Mouse (Mus musculus): ENCODE measurements around the gene Ifitm7.

Gene Ifitm7

DNA sequence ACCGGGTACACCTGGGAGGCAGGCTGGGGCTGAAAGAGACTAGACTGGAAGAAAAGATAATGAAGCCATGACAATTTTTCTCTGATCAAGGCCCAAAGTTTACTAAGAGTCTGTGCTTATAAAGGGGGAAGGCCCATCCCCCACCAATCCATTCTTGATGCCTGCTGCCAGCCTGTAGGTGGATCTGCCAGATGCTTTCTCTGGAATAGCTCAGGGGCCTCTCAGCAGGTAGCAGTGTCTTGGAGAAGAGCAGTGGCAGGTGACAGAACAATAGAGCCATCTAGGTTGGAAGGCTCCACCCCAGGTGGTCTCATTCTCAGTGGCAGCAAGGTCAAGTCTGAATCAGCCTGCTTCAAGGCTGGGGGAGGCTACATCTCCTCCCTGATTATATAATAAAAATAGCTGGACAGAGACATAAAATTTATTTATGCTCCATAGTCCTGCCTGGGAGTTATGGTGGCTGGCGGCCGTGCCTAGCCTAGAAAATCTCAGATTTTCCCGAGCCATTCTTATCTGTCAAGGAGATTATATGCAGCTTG lies 10.3 kb downstream of the Ifitm7 start:
- WGBS = 83% methylated on average over 4 of the region's 4 CpGs

DNA sequence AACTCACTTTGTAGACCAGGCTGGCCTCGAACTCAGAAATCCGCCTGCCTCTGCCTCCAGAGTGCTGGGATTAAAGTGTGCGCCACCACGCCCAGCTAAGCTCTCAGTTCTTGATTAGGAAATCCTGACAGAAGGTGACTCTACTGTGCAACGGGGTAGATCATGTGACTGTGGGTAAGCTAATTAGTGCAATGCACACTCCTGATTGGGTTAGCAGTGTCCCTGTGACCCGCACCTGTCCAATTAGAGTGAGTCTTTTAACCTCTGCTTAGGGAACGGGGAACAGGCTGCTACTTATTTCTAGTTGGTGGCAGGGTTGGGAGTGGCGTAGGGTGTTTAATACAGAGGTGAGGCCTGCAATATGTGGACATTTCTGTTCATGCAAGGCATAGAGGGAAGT lies 14.6 kb downstream of the Ifitm7 start:
- WGBS = 94% methylated on average over 8 of the region's 8 CpGs

DNA sequence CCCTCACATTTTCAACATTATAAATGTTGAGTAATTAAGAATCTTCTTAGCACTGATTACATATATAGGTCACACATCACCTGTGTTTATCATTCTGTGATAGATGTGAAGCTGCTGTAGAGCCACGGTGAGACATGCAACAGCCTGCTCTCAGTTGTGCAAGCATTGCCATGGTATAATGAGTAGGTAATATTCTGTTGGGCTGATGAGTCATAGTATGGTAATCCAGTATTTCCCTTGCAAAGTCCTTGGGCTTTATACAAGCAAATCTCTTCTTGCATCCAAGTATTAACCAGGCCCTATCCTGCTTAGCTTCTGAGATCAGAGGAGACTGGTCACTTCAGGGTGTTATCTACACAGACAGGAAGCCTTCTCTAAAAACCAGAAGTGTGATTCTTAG lies 17.6 kb downstream of the Ifitm7 start:
- WGBS = 52% methylated on average over 1 of the region's 1 CpGs

DNA sequence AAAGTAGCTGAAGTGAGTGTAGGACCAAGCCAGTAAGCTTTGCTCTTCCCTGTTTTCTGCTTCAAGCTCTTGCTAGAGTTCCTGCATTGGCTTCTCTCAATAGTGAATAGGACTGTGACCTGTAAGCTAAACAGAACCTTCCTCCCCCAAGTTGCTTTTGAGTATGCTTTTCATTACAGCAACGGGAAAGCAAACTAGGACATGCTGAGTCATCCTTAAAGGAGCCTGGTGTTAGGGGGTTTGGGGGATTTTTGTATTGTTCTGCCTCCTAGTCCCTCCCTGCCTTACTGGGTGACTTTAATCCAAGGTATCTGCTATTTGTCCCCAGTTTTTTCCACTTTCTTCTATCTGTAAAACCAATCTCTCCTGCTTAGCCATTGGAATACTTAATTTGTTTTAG lies 24.6 kb downstream of the Ifitm7 start:
- 7% methylated on average over 1 of the region's 1 CpGs for WGBS

DNA sequence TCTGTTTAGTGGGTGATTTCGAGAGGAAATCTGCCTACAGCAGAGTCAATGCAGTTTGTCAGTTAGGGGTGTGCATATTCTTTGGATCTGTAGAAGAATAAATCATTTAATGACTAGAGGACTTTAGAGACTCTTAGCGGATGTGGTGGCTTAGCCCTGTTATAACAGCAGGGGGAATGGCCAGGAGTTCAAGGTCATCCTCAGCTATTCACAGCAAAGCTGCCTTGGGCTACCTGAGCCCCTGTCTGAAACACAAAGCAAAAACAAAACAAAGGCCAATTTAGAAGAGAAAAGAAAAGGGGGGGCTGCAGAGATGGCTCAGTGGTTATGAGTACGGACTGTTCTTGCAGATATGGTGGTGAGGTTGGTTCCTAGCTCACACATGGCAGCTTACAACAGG lies 35.4 kb downstream of the Ifitm7 start:
- 65% methylated on average over 3 of the region's 3 CpGs for WGBS

DNA sequence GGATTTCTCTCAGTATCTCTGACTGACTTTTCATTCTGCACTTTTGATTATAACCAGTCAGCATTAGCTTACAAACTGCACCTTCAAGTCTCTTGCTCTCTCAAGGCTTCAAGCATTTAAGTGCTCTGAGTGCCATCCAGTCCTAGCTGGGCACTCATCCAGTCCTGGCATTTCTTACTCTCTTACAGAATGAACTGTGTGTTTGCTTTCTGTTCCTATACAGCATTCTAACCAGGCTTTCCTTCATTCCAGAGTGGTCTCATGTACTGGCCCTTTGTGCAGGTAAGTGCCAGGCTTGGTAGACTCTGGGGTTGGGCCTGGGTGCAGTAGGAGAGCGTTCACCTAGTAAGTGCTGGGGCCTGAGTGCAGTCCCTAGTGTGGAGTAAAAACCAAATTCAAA lies 40.4 kb downstream of the Ifitm7 start:
- WGBS = 88% methylated on average over 1 of the region's 1 CpGs

DNA sequence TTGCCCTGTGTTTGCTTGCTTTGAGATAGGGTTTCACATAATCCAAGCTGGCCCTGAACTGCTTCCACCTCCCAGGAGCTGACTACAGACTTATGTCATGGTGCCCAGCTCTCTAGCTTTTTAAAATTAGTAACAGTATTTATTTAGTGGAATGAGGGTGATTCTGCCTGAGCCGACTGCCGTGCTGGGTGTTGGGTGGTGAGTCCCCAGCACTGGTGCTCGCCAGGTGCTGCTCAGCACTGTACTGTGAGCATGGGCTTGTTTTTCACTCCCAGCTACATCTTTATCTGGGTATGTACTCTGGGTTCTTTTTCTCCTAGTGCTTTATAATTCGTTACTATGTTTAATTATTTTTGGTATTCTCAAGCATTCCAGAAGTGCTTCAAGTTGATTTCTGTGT lies 41.5 kb downstream of the Ifitm7 start:
- 52% methylated on average over 4 of the region's 4 CpGs for WGBS

DNA sequence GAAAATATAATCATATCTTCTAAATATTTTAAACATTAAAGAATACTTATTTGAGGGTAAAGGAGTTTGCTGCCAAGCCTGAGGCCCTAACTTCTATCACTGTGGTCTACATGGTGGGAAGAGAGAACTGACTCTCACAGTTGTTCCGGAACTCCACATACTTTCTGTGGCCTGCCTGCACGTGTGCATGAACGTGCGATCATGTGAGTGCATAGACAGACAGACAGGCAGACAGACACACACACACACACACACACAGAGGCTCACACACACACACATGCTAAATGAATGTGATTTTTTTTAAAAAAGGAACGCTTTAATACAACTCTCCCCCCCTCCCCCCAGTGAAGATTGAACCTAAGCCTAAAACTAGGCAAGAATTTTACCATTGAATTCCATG lies 41.9 kb downstream of the Ifitm7 start:
- WGBS = 79% methylated on average over 5 of the region's 5 CpGs

DNA sequence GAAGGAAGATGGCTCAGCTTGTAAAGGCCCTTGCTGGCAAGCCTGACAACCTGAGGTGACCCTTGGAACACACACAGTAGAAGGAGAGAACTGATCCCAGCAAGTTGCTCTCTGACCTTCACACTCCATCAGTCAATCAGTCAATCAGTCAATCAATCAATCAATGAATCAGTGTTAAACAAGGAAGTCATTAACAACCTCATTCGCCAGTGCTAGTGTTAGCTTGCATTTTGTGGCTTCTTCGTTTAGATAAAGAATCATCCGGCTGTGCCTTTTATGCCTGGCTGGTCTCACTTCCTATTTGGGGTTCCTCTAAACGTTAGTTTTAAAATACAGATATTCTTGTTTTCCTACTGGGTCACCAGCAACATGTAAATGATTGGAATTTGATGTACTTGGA lies 42.5 kb downstream of the Ifitm7 start:
- WGBS = 41% methylated on average over 4 of the region's 4 CpGs

DNA sequence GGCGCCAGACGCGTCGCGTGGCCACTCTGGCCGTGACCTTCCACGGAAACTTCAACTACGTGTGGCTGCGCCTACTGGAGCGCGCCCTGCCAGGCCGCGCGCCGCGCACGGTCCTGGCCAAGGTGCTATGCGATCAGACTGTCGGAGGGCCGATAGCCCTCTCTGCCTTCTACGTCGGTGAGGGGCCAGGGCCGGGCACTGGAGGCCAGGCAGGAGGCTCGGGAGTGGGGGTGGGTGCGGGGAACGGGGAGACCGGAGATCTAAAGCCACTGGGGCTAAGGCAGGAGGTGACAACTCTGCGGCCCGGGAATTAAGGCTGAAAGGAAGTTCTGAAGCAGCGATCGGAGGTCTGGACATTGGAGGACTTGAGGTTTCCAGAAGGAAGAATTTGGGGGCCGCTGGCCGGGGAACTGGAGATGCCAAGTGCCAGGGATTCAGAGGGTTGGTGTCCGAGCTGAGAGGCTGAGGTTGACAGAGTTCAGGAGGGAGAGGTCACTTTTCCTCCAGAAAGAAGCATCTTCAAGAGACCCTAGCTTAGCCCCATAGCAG lies 45.8 kb downstream of the Ifitm7 start:
- 3% methylated on average over 34 of the region's 34 CpGs for WGBS

DNA sequence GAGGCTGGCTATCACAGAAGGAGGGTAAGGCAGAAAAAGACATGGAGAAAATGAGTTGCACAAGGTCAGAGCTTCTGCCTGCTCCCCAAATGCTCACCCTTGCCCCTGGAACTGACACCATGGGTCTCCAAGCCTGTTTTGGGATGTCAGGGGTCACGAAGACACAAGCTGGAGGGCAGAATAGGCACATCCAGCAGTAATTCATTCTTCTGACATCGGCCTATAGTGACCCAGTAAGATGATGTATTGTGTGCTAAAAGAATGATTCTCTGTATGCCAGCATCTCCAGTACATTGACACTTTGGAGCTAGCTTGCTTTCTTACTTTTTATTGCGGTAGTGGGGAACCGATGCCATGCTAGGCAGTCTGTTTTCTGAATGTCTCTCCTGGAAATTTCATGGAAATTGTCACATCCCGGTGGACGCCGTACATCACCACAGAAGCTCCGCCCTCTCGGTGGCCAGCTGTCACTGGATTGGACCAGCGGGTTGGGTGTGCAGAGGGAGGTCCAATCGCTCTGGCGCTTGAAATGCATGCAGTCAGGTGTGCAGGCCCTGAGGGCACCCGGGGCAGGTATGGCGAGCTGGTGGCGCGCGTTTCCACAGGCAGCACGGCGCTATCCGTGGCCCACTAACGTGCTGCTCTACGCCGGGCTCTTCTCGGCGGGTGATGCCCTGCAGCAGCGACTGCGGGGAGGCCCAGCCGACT lies 46.4 kb downstream of the Ifitm7 start:
- WGBS = 3% methylated on average over 28 of the region's 28 CpGs
